In the genomic region with DNA sequence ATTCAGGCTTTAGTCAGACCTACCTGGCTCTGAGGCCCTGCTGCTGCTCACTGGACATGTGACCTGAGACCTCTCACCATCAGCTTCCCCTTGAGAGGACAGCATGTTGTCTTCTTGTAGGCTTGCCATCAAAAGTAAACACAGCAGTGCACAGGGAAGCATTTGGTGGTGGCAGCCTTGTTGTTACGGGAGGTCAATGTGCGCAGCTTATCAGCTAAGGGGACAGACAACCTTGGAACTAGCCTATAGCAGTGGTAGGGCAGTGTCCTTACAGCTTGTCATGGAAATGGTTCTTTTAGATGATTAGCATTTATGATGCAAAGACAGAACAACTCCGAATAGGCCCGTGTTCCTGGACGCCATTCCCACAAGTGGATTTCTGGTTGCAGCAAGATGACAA, we compare ENCODE assay signal across 19 mouse cellular contexts.
"Had no signal": no experiment of that assay in that cellular context is flagged by ENCODE, and none has a peak within 500 bp of the region (broad histone marks: within the 10 kb centered on the region; RNA-seq: fewer than 3 reads in every experiment).

No protein-coding gene starts in this region.

- H3K27me3 ChIP-seq: midbrain, embryonic 12.5 days; neural tube, embryonic 13.5 days; neural tube, embryonic 15.5 days; stomach, embryonic 15.5 days had no signal

- H3K4me2 ChIP-seq: lung, embryonic 14.5 days; midbrain, embryonic 12.5 days; neural tube, embryonic 13.5 days; neural tube, embryonic 15.5 days; stomach, embryonic 15.5 days had no signal

- DNase-seq: lung, adult 18-20 months; lung, embryonic 14.5 days; lung, postnatal 10 days; lung, postnatal 4 days; midbrain, embryonic 14.5 days; retina, postnatal 1 day; right cerebral cortex, adult 18-20 months; right cerebral cortex, postnatal 25 days; right cerebral cortex, postnatal 4 days; thymus, postnatal 14 days; thymus, postnatal 36 days had no signal

- H3K9me3 ChIP-seq: midbrain, embryonic 10.5 days; midbrain, embryonic 12.5 days; neural tube, embryonic 13.5 days; neural tube, embryonic 15.5 days; stomach, embryonic 15.5 days had no signal

- H3K4me3 ChIP-seq: midbrain, embryonic 10.5 days; midbrain, embryonic 12.5 days; myocyte; neural tube, embryonic 13.5 days; neural tube, embryonic 15.5 days; stomach, embryonic 15.5 days had no signal

- ATAC-seq: midbrain, embryonic 16.5 days had no signal

- H3K27ac ChIP-seq: midbrain, embryonic 10.5 days; midbrain, embryonic 12.5 days; neural tube, embryonic 13.5 days; neural tube, embryonic 15.5 days; stomach, embryonic 15.5 days; stomach, postnatal 0 days had no signal

- H3K4me1 ChIP-seq: midbrain, embryonic 10.5 days; midbrain, embryonic 12.5 days; neural tube, embryonic 13.5 days; neural tube, embryonic 15.5 days; stomach, embryonic 15.5 days had no signal

- H3K9ac ChIP-seq: lung, embryonic 14.5 days; midbrain, embryonic 12.5 days; neural tube, embryonic 13.5 days; neural tube, embryonic 15.5 days; stomach, embryonic 15.5 days had no signal
